Mouse (Mus musculus): Measurements from ENCODE around the gene H2-DMa. TPM values are rescaled to one million over a fixed set of nuclear protein-coding genes. Genes with fewer than 3 reads are reported as not detected.

Gene H2-DMa
- polyA plus RNA-seq, 1 experiment, result 10.5 TPM

DNA sequence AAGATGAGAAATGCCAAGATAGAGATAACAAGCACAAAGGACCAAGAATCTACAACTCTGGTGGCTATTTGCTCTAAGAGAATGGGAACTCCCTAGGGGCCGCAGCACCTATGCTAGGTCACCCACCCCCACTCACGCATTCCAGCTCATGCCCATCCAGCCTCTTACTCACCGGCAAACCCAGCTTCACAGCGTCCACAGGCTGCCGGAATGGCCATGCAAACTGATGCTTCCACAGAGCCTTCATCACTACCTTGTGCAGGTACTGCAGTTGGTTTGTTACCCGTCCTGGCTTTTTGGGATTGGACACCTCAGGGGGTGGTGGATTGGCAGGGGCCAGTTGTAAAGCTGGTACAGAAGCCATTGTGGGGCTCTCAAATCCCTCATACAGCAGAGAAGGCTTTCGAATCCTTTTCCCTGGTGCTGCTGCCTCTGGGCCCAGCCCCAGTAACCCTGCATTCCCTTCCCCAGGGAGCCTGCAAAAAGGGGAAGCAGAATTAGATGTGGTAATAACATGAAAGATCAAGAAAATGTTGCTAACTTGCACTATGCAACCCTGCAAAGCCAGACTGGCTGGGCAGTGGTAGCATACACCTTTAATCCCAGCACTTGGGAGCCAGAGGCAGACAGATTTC, 2.5 kb upstream of the H2-DMa start:
- Histone ChIP-seq H3K4me1 (ENCODE audit: control insufficient read depth, insufficient read depth, insufficient read length, low read length) (no peaks in the 10 kb centered on the region; the same call in 1 of the 2 replicates), H3K4me3 (ENCODE audit: insufficient read depth, low read depth, low read length) (peak overlapping the region; percentile 98), H3K27ac (replicated peaks; ENCODE audit: low read depth, low read length) (no peak overlapping the region)

- H3K4me1 ChIP-seq (ENCODE audit: control insufficient read depth, insufficient read depth, insufficient read length, low read length), result no peaks in the 10 kb centered on the region; the same call in 1 of the 2 replicates
- H3K27ac ChIP-seq (replicated peaks; ENCODE audit: low read depth, low read length), result peak overlapping the region; percentile 9
- H3K4me3 ChIP-seq (ENCODE audit: insufficient read depth, low read depth, low read length), result peak overlapping the region; percentile 98
Measured at GRCm38 (mm10) chr17:34117421-34118112, 1.8 kb upstream of the H2-DMa start.

GRCm38 (mm10) chr17:34118113-34118872, 1.0 kb upstream of the H2-DMa start:
- no peaks in the 10 kb centered on the region; the same call in 1 of the 2 replicates for H3K4me1 ChIP-seq (ENCODE audit: control insufficient read depth, insufficient read depth, insufficient read length, low read length)
- peak overlapping the region; percentile 20 for H3K27ac ChIP-seq (replicated peaks; ENCODE audit: low read depth, low read length)
- peak overlapping the region; percentile 98 for H3K4me3 ChIP-seq (ENCODE audit: insufficient read depth, low read depth, low read length)

GRCm38 (mm10) chr17:34118873-34119248, 480 bp upstream of the H2-DMa start:
- Histone ChIP-seq H3K4me3 (ENCODE audit: insufficient read depth, low read depth, low read length) (peak overlapping the region; percentile 98), H3K27ac (replicated peaks; ENCODE audit: low read depth, low read length) (peak overlapping the region; percentile 20; the same call in 1 of the 2 replicates), H3K4me1 (ENCODE audit: control insufficient read depth, insufficient read depth, insufficient read length, low read length) (peaks cover 4% of the 10 kb centered on the region)

GRCm38 (mm10) chr17:34120180-34120723, 911 bp downstream of the H2-DMa start:
- H3K27ac ChIP-seq (replicated peaks; ENCODE audit: low read depth, low read length), result peak overlapping the region; percentile 99
- peak overlapping the region; percentile 76 for H3K4me3 ChIP-seq (ENCODE audit: insufficient read depth, low read depth, low read length)
- peaks cover 5% of the 10 kb centered on the region; the same call in 1 of the 2 replicates for H3K4me1 ChIP-seq (ENCODE audit: control insufficient read depth, insufficient read depth, insufficient read length, low read length)

DNA sequence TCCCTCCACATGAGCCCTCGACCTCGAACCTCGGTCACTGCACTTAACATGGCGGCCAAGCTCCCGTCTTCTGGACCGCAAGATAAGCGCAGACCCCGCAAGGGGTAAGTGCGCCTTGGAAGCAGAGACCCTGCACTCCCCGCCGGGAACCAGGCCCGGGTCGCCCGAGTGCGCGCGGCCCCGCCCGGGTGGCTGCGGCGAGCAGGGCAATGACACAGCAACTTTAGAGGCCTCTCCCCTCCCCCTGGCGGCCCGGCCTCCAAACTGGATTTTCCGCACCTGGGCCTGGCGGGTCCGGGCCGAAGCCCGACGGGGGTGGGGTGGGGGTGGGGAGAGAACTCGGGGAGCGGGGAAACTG, 1.5 kb downstream of the H2-DMa start:
- H3K27ac ChIP-seq (replicated peaks; ENCODE audit: low read depth, low read length), result peak overlapping the region; percentile 99
- peak overlapping the region; percentile 76 for H3K4me3 ChIP-seq (ENCODE audit: insufficient read depth, low read depth, low read length)
- peaks cover 5% of the 10 kb centered on the region; the same call in 1 of the 2 replicates for H3K4me1 ChIP-seq (ENCODE audit: control insufficient read depth, insufficient read depth, insufficient read length, low read length)

- peaks cover 5% of the 10 kb centered on the region; the same call in 1 of the 2 replicates for H3K4me1 ChIP-seq (ENCODE audit: control insufficient read depth, insufficient read depth, insufficient read length, low read length)
- H3K27ac ChIP-seq (replicated peaks; ENCODE audit: low read depth, low read length), result peak overlapping the region; percentile 99
- peak overlapping the region; percentile 76 for H3K4me3 ChIP-seq (ENCODE audit: insufficient read depth, low read depth, low read length)
Measured at GRCm38 (mm10) chr17:34121172-34121878, 2.0 kb downstream of the H2-DMa start.

DNA sequence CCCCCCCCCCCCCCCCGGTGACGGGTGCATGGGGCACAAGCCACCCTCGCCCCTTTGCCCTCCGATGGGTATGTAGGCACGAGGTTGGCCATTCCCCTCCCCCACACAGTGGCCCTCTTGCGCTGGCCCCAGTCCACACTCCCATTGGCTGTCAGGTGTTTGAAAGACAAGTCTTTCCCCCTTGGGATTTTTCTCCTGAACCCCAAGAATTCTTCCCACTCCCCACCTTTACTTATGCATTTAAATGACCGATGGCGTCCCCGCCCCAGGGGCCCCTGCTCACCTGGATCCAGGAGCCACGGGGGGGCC, 2.5 kb downstream of the H2-DMa start:
- Histone ChIP-seq H3K27ac (replicated peaks; ENCODE audit: low read depth, low read length) (peak overlapping the region; percentile 99), H3K4me3 (ENCODE audit: insufficient read depth, low read depth, low read length) (peak overlapping the region; percentile 76), H3K4me1 (ENCODE audit: control insufficient read depth, insufficient read depth, insufficient read length, low read length) (peaks cover 8% of the 10 kb centered on the region)

DNA sequence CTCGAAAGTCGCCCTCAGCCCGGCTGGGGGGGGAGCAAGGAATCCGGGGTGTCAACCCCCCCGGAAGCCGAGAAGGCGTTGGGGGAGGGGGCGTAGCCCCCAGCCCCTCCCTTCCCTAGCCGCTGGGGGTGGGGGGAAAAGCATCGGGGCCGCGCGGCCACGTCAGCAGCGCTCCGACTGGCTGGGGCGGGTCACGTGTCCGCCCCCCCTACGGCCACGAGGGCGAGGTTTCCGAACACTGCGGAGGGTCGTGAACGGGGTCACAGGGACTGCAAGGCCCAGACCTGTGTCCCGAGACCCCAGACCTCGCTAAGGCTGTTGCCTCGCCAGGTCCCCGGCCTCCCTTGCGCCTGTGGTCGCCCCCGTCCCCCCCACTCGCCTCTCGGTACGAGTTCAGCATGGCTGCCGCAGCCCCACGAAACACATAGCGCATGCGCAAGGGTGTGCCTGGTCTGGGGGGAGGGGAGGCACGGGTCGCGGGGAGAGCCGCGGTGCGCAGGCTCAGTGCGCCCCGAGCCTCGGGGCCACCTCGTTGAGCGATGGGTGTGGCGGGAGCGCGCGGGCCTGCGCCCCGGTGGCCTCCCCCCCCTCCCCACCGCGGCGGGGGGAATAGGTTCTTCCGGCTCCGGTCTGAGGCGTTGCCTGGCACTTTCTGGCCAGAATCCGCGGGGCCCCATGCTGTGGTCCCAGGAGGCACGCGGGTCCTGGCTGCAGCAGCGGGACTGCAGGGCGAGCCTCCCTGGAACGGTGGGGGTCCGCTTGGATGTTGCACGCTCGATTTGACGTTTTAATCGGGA, 3.0 kb downstream of the H2-DMa start, which contains the start of gene Brd2:
Gene Brd2, minus strand, starts transcription at position 447 of the 797 bp plus-strand sequence.
- Histone ChIP-seq H3K4me3 (ENCODE audit: insufficient read depth, low read depth, low read length) (peak within 1 kb of the TSS; percentile 76), H3K4me1 (ENCODE audit: control insufficient read depth, insufficient read depth, insufficient read length, low read length) (peaks cover 14% of the 10 kb centered on the region), H3K27ac (replicated peaks; ENCODE audit: low read depth, low read length) (peak within 1 kb of the TSS; percentile 99)

DNA sequence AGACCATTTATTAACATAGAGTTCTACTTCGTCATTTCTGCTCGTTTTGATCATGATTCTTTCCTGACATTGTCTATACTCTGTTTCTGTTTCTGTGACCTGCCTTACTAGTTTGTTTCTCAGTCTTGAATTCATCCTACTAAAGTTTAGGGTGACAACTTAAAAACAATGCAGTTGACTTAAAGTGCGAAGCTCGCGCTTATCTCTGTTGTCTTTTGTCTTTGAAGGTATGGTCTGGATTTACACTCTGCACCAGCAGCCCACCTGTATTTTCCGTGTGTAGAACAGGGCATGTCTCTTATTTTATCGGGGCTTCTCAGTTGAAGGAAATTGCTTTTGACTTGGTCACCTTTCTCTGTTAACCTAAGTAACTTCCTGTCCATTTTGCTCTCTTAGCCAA, 3.8 kb downstream of the H2-DMa start:
- Histone ChIP-seq H3K4me1 (ENCODE audit: control insufficient read depth, insufficient read depth, insufficient read length, low read length) (peaks cover 17% of the 10 kb centered on the region), H3K4me3 (ENCODE audit: insufficient read depth, low read depth, low read length) (peak overlapping the region; percentile 76), H3K27ac (replicated peaks; ENCODE audit: low read depth, low read length) (peak overlapping the region; percentile 80)

DNA sequence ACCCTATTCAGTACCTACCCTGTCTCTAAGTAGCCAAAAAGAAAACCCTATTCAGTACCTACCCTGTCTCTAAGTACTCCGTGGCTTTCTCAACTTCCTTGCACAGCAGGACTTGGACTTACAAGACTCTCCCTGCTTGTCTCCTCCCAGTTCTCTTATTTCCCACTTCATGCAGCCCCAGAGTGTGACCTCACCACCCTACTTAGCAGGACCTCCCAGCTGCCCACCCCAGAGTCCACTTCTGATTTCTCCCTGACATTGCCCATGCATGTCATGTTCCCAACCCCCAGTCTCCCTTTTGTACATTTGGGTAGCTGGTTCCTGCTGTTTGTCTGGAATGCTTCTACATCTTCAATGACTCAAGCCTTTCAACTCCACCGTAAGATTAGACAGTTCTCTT, 4.2 kb downstream of the H2-DMa start:
- Histone ChIP-seq H3K27ac (replicated peaks; ENCODE audit: low read depth, low read length) (peak overlapping the region; percentile 80), H3K4me3 (ENCODE audit: insufficient read depth, low read depth, low read length) (peak overlapping the region; percentile 76), H3K4me1 (ENCODE audit: control insufficient read depth, insufficient read depth, insufficient read length, low read length) (peaks cover 17% of the 10 kb centered on the region)

GRCm38 (mm10) chr17:34124649-34125048, 5.3 kb downstream of the H2-DMa start:
- Histone ChIP-seq H3K4me1 (ENCODE audit: control insufficient read depth, insufficient read depth, insufficient read length, low read length) (peaks cover 27% of the 10 kb centered on the region), H3K4me3 (ENCODE audit: insufficient read depth, low read depth, low read length) (no peak overlapping the region), H3K27ac (replicated peaks; ENCODE audit: low read depth, low read length) (0 out of 2 replicates have a peak overlapping the region, but pooled peaks have one; percentile 19)

GRCm38 (mm10) chr17:34126826-34127420, 7.6 kb downstream of the H2-DMa start:
- H3K4me1 ChIP-seq (ENCODE audit: control insufficient read depth, insufficient read depth, insufficient read length, low read length), result peaks cover 32% of the 10 kb centered on the region
- H3K27ac ChIP-seq (replicated peaks; ENCODE audit: low read depth, low read length), result peak overlapping the region; percentile 13; the same call in 1 of the 2 replicates
- H3K4me3 ChIP-seq (ENCODE audit: insufficient read depth, low read depth, low read length), result no peak overlapping the region
